ENCODE assay signal across 28 mouse cellular contexts in the genomic region with DNA sequence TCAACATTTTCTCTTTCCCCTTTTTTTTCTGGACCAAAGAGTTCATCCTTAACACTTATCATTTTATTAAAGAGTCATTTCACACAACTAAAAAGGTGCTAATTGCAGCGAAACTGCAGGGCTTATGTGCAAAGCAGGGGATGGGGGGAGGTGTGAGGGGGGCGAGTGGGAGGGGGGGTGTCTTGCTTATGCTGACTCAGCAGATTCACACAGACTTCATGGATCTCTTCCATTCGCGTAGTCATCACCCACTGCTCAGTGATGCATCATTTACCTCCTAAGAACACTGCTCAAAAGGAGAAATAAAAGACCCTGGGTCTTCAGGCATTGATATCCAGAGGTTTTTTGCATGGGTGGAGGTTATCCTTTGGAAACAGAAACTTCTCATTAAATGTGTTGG.
DNase-seq lines count a peak whose midpoint lies in the region; ATAC-seq lines count a peak whose summit lies in the region.
"Had no signal": no experiment of that assay in that cellular context is flagged by ENCODE, and none has a peak within 500 bp of the region (broad histone marks: within the 10 kb centered on the region; RNA-seq: fewer than 3 reads in every experiment).

No protein-coding gene starts in this region.

- H3K27ac ChIP-seq in forebrain, embryonic 13.5 days: no peak overlapping the region
- H3K27ac ChIP-seq in forebrain, embryonic 11.5 days (ENCODE audit: low read depth, low read length): no peak overlapping the region
- H3K27ac ChIP-seq in midbrain, embryonic 12.5 days (replicated peaks): no peak overlapping the region
- no peak overlapping the region for H3K27ac ChIP-seq in midbrain, embryonic 11.5 days (ENCODE audit: low read depth, low read length)
- H3K27ac ChIP-seq: embryonic facial prominence, embryonic 10.5 days; embryonic facial prominence, embryonic 13.5 days; heart, adult 2 months; heart, embryonic 10.5 days; heart, embryonic 13.5 days; hindbrain, embryonic 13.5 days; intestine, embryonic 15.5 days had no signal

- no peaks in the 10 kb centered on the region for H3K27me3 ChIP-seq in forebrain, embryonic 13.5 days
- H3K27me3 ChIP-seq in forebrain, embryonic 11.5 days (ENCODE audit: control insufficient read depth, insufficient read depth, low read length): no peaks in the 10 kb centered on the region
- no peaks in the 10 kb centered on the region for H3K27me3 ChIP-seq in midbrain, embryonic 12.5 days
- H3K27me3 ChIP-seq in midbrain, embryonic 11.5 days (ENCODE audit: control insufficient read depth, insufficient read depth, low read length): no peaks in the 10 kb centered on the region
- H3K27me3 ChIP-seq: embryonic facial prominence, embryonic 13.5 days; heart, embryonic 13.5 days; hindbrain, embryonic 13.5 days; intestine, embryonic 15.5 days had no signal

- peak; percentile 38; the same call in 1 of the 2 replicates for ATAC-seq in forebrain, embryonic 13.5 days
- ATAC-seq in forebrain, embryonic 11.5 days (replicated peaks; ENCODE audit: low FRiP score): no peak; the same call in 1 of the 2 replicates
- 0 out of 2 replicates have a peak, but pooled peaks have one; percentile 27 for ATAC-seq in midbrain, embryonic 12.5 days (ENCODE audit: low FRiP score, low read depth)
- ATAC-seq in midbrain, embryonic 11.5 days (ENCODE audit: low FRiP score): no peak
- ATAC-seq: activated CD4-positive, CD25-positive, alpha-beta regulatory T cell, adult 4 months; hindbrain, embryonic 16.5 days; intestine, embryonic 15.5 days had no signal

- no peak overlapping the region for H3K4me2 ChIP-seq in forebrain, embryonic 13.5 days
- H3K4me2 ChIP-seq in forebrain, embryonic 11.5 days (ENCODE audit: low read depth, low read length, severe bottlenecking): no peak overlapping the region
- no peak overlapping the region for H3K4me2 ChIP-seq in midbrain, embryonic 12.5 days (replicated peaks)
- H3K4me2 ChIP-seq in midbrain, embryonic 11.5 days: no peak overlapping the region
- H3K4me2 ChIP-seq: embryonic facial prominence, embryonic 13.5 days; heart, embryonic 13.5 days; hindbrain, embryonic 13.5 days; intestine, embryonic 15.5 days had no signal

- no peaks in the 10 kb centered on the region for H3K36me3 ChIP-seq in forebrain, embryonic 13.5 days (ENCODE audit: poor library complexity, severe bottlenecking)
- no peaks in the 10 kb centered on the region for H3K36me3 ChIP-seq in forebrain, embryonic 11.5 days (ENCODE audit: control insufficient read depth, insufficient read depth, low read length)
- H3K36me3 ChIP-seq in midbrain, embryonic 12.5 days: no peaks in the 10 kb centered on the region
- no peaks in the 10 kb centered on the region for H3K36me3 ChIP-seq in midbrain, embryonic 11.5 days (ENCODE audit: control insufficient read depth, insufficient read depth, low read length)
- H3K36me3 ChIP-seq: embryonic facial prominence, embryonic 10.5 days; embryonic facial prominence, embryonic 13.5 days; heart, embryonic 10.5 days; heart, embryonic 13.5 days; hindbrain, embryonic 13.5 days; intestine, embryonic 15.5 days had no signal

- no peak overlapping the region for H3K4me3 ChIP-seq in forebrain, embryonic 13.5 days
- H3K4me3 ChIP-seq in forebrain, embryonic 11.5 days (ENCODE audit: low read depth, low read length): no peak overlapping the region
- H3K4me3 ChIP-seq in midbrain, embryonic 12.5 days: no peak overlapping the region
- no peak overlapping the region for H3K4me3 ChIP-seq in midbrain, embryonic 11.5 days (ENCODE audit: low read depth, low read length)
- H3K4me3 ChIP-seq: embryonic facial prominence, embryonic 10.5 days; embryonic facial prominence, embryonic 13.5 days; erythroblast, embryonic 14.5 days; heart, adult 2 months; heart, embryonic 10.5 days; heart, embryonic 13.5 days; hindbrain, embryonic 13.5 days; intestine, embryonic 15.5 days had no signal

- WGBS in forebrain, embryonic 13.5 days: 58% methylated on average over 4 of the region's 4 CpGs
- 60% methylated on average over 4 of the region's 4 CpGs for whole genome bisulfite sequencing in forebrain, embryonic 11.5 days
- 63% methylated on average over 4 of the region's 4 CpGs for WGBS in midbrain, embryonic 12.5 days
- 66% methylated on average over 4 of the region's 4 CpGs for WGBS in midbrain, embryonic 11.5 days

- DNase-seq in forebrain, embryonic 11.5 days (ENCODE audit: low spot score): no peak
- no peak for DNase-seq in midbrain, embryonic 11.5 days (ENCODE audit: low spot score, missing footprints)
- peak; percentile 5 for DNase-seq in retina, postnatal 1 day
- DNase-seq in retina, embryonic 14.5 days (ENCODE audit: low spot score): no peak
- DNase-seq in embryo, embryonic 10 days (ENCODE audit: low spot score): no peak
- DNase-seq: adrenal gland, postnatal 10 days; adrenal gland, postnatal 36 days; B cell, adult 2 months; cerebellum, adult 11 months; cerebellum, adult 2 months; cerebellum, adult 9-11 months; cerebellum, postnatal 25 days; embryo, embryonic 11 days; gastrocnemius, postnatal 25 days; heart, adult 2 months; heart, postnatal 14 days; kidney, adult 11 months had no signal

- no peaks in the 10 kb centered on the region for H3K4me1 ChIP-seq in forebrain, embryonic 13.5 days
- H3K4me1 ChIP-seq in forebrain, embryonic 11.5 days (replicated peaks; ENCODE audit: control insufficient read depth, insufficient read depth, low read length): no peaks in the 10 kb centered on the region
- H3K4me1 ChIP-seq in midbrain, embryonic 12.5 days: no peaks in the 10 kb centered on the region
- no peaks in the 10 kb centered on the region for H3K4me1 ChIP-seq in midbrain, embryonic 11.5 days (ENCODE audit: control insufficient read depth, insufficient read depth, low read length)
- H3K4me1 ChIP-seq: embryonic facial prominence, embryonic 10.5 days; embryonic facial prominence, embryonic 13.5 days; heart, embryonic 10.5 days; heart, embryonic 13.5 days; intestine, embryonic 15.5 days had no signal

- no peak overlapping the region for H3K9ac ChIP-seq in forebrain, embryonic 13.5 days
- no peak overlapping the region for H3K9ac ChIP-seq in forebrain, embryonic 11.5 days (ENCODE audit: low read length)
- no peak overlapping the region for H3K9ac ChIP-seq in midbrain, embryonic 12.5 days (replicated peaks)
- H3K9ac ChIP-seq in midbrain, embryonic 11.5 days (ENCODE audit: low read length): no peak overlapping the region
- H3K9ac ChIP-seq: embryonic facial prominence, embryonic 13.5 days; heart, embryonic 13.5 days; hindbrain, embryonic 13.5 days; intestine, embryonic 15.5 days had no signal

- no peaks in the 10 kb centered on the region for H3K9me3 ChIP-seq in forebrain, embryonic 13.5 days (replicated peaks)
- no peaks in the 10 kb centered on the region for H3K9me3 ChIP-seq in forebrain, embryonic 11.5 days (ENCODE audit: control insufficient read depth, low read length)
- no peaks in the 10 kb centered on the region for H3K9me3 ChIP-seq in midbrain, embryonic 12.5 days
- H3K9me3 ChIP-seq in midbrain, embryonic 11.5 days (ENCODE audit: control insufficient read depth, low read length): no peaks in the 10 kb centered on the region
- H3K9me3 ChIP-seq: embryonic facial prominence, embryonic 10.5 days; embryonic facial prominence, embryonic 13.5 days; heart, embryonic 10.5 days; heart, embryonic 13.5 days; hindbrain, embryonic 13.5 days; intestine, embryonic 15.5 days had no signal

Comparison
In these comparisons a context has a peak if more than half of its experiments do, and no peak if none do; other contexts are left out.
1. ATAC-seq: peak in forebrain, embryonic 13.5 days (single experiment) and midbrain, embryonic 12.5 days (single experiment); none in forebrain, embryonic 11.5 days (single experiment) and midbrain, embryonic 11.5 days (single experiment).